Mouse (Mus musculus) CH12.LX (cell line): Measurements from ENCODE around the gene Tor3a. TPM values are rescaled to one million over a fixed set of nuclear protein-coding genes. Genes with fewer than 3 reads are reported as not detected.

ENCODE experiments used
- DNase-seq: peaks from one replicate; pipeline ENCODE4 v3.0.0-alpha.2; 2013; ENCODE audit errors: extremely low read depth
- H3K27ac ChIP-seq: 2 replicates; pipeline ENCODE4 v1.5.1; 2012; ENCODE audit warnings: low read depth, mild to moderate bottlenecking, control low read depth, moderate library complexity; ENCODE audit not compliant: insufficient read depth
- H3K27me3 ChIP-seq: replicated peaks from 2 replicates; pipeline ENCODE3; 2012; ENCODE audit warnings: inconsistent platforms
- H3K36me3 ChIP-seq, 2 experiments: replicated peaks in 1 of 2; 2 replicates each; pipeline versions ENCODE3 to v1.6.1; 2012; ENCODE audit warnings: inconsistent platforms in 1 of 2, low read length in 1 of 2, mild to moderate bottlenecking in 1 of 2, mixed read lengths in 1 of 2, moderate library complexity in 1 of 2; ENCODE audit not compliant: control insufficient read depth in 1 of 2, insufficient read depth in 1 of 2
- H3K4me1 ChIP-seq, 2 experiments: 2 replicates each; pipeline ENCODE4 v1.6.1; 2012; ENCODE audit warnings: inconsistent platforms in 1 of 2, moderate library complexity in 1 of 2; ENCODE audit not compliant: insufficient read depth in 2 of 2, control insufficient read depth in 1 of 2
- H3K4me2 ChIP-seq: 2 replicates; pipeline ENCODE4 v1.6.1; 2012; ENCODE audit warnings: low read depth, mild to moderate bottlenecking, control low read depth; ENCODE audit not compliant: poor library complexity, insufficient read depth, severe bottlenecking
- H3K4me3 ChIP-seq, 3 experiments: fragments of 150-350 bp in 1 of 3; sonication (generic) in 1 of 3; replicated peaks in 1 of 3; 2 replicates each; pipeline versions ENCODE3 to v1.5.1; 2011 to 2012; ENCODE audit warnings: low read depth in 2 of 3, low read length in 2 of 3, mild to moderate bottlenecking in 2 of 3, moderate library complexity in 2 of 3, control low read depth in 1 of 3, improper control_type of control experiment in 1 of 3, inconsistent platforms in 1 of 3, mixed read lengths in 1 of 3; ENCODE audit not compliant: poor library complexity in 1 of 3
- H3K79me2 ChIP-seq: replicated peaks from 2 replicates; pipeline ENCODE4 v1.6.1; 2012; ENCODE audit warnings: mild to moderate bottlenecking, moderate library complexity; ENCODE audit not compliant: control insufficient read depth, poor library complexity, insufficient read depth, severe bottlenecking; ENCODE audit errors: extremely low read depth
- H3K9ac ChIP-seq: 2 replicates; pipeline ENCODE4 v1.6.1; 2012; ENCODE audit warnings: low read depth, mild to moderate bottlenecking, control low read depth, moderate library complexity; ENCODE audit not compliant: insufficient read depth
- H3K9me3 ChIP-seq: replicated peaks from 2 replicates; pipeline ENCODE3; 2012; ENCODE audit warnings: low read length, inconsistent platforms, mixed read lengths
- CHD1 ChIP-seq: IDR thresholded peaks from 2 replicates; pipeline ENCODE4 v1.6.1; 2012; ENCODE audit warnings: low read depth, low read length, improper control_type of control experiment, inconsistent platforms
- E2F4 ChIP-seq: IDR thresholded peaks from 2 replicates; pipeline ENCODE4 v1.6.1; 2011; ENCODE audit warnings: low read depth, low read length, improper control_type of control experiment; ENCODE audit not compliant: insufficient replicate concordance
- ELF1 ChIP-seq: IDR thresholded peaks from 2 replicates; pipeline ENCODE4 v1.6.1; 2014; ENCODE audit warnings: low read depth, mild to moderate bottlenecking, inconsistent platforms, low read length, improper control_type of control experiment
- GABPA ChIP-seq: IDR thresholded peaks from 2 replicates; pipeline ENCODE4 v1.6.1; 2012; ENCODE audit warnings: low read depth, low read length, improper control_type of control experiment, inconsistent platforms; ENCODE audit not compliant: insufficient replicate concordance
- HCFC1 ChIP-seq: IDR thresholded peaks from 2 replicates; pipeline ENCODE4 v1.6.1; 2012; ENCODE audit warnings: low read depth, mild to moderate bottlenecking, inconsistent platforms, low read length, improper control_type of control experiment
- JUN ChIP-seq: IDR thresholded peaks from 2 replicates; pipeline ENCODE4 v1.6.1; 2011; ENCODE audit warnings: low read depth, mild to moderate bottlenecking, low read length, improper control_type of control experiment, moderate library complexity; ENCODE audit not compliant: insufficient read depth
- JUND ChIP-seq: conservative IDR thresholded peaks from 2 replicates; pipeline ENCODE4 v1.6.1; 2011; ENCODE audit warnings: low read depth, low read length, improper control_type of control experiment
- KAT2A ChIP-seq: IDR thresholded peaks from 2 replicates; pipeline ENCODE4 v1.6.1; 2012; ENCODE audit warnings: low read length, improper control_type of control experiment, inconsistent platforms; ENCODE audit not compliant: insufficient replicate concordance
- MAFK ChIP-seq: IDR thresholded peaks from 2 replicates; pipeline ENCODE4 v1.6.1; 2011; ENCODE audit warnings: low read length, improper control_type of control experiment; ENCODE audit not compliant: insufficient replicate concordance
- MEF2A ChIP-seq: IDR thresholded peaks from 2 replicates; pipeline ENCODE4 v1.6.1; 2014; ENCODE audit warnings: low read depth, mild to moderate bottlenecking, inconsistent platforms, low read length, improper control_type of control experiment, borderline replicate concordance
- MYC ChIP-seq: IDR thresholded peaks from 2 replicates; pipeline ENCODE4 v1.6.1; 2011; ENCODE audit warnings: low read depth, mild to moderate bottlenecking, improper control_type of control experiment, low read length
- NELFE ChIP-seq: IDR thresholded peaks from 2 replicates; pipeline ENCODE4 v1.6.1; 2011; ENCODE audit warnings: low read depth, low read length, improper control_type of control experiment
- NRF1 ChIP-seq: IDR thresholded peaks from 2 replicates; pipeline ENCODE4 v1.6.1; 2014; ENCODE audit warnings: low read depth, mild to moderate bottlenecking, inconsistent platforms, low read length, improper control_type of control experiment, moderate library complexity
- PAX5 ChIP-seq: IDR thresholded peaks from 2 replicates; pipeline ENCODE4 v1.6.1; 2012; ENCODE audit warnings: low read length, inconsistent platforms, mixed read lengths
- POLR2A ChIP-seq: IDR thresholded peaks from 2 replicates; pipeline ENCODE4 v1.6.1; 2011; ENCODE audit warnings: low read depth, mild to moderate bottlenecking, improper control_type of control experiment, low read length
- POLR2AphosphoS2 ChIP-seq: IDR thresholded peaks from 2 replicates; pipeline ENCODE4 v1.6.1; 2011; ENCODE audit warnings: low read depth, low read length, improper control_type of control experiment
- RAD21 ChIP-seq: IDR thresholded peaks from 2 replicates; pipeline ENCODE4 v1.6.1; 2011; ENCODE audit warnings: low read depth, mild to moderate bottlenecking, low read length, improper control_type of control experiment, moderate library complexity
- SIN3A ChIP-seq: IDR thresholded peaks from 2 replicates; pipeline ENCODE4 v1.6.1; 2012; ENCODE audit warnings: low read length, improper control_type of control experiment, inconsistent platforms
- UBTF ChIP-seq: IDR thresholded peaks from 2 replicates; pipeline ENCODE4 v1.6.1; 2012; ENCODE audit warnings: low read depth, mild to moderate bottlenecking, inconsistent platforms, low read length, improper control_type of control experiment, moderate library complexity
- USF1 ChIP-seq: IDR thresholded peaks from 2 replicates; pipeline ENCODE4 v1.6.1; 2014; ENCODE audit warnings: low read depth, mild to moderate bottlenecking, inconsistent platforms, low read length, improper control_type of control experiment
- USF2 ChIP-seq: conservative IDR thresholded peaks from 2 replicates; pipeline ENCODE4 v1.6.1; 2011; ENCODE audit warnings: low read depth, low read length, improper control_type of control experiment
- ZC3H11A ChIP-seq: IDR thresholded peaks from 2 replicates; pipeline ENCODE4 v1.6.1; 2012; ENCODE audit warnings: low read depth, mild to moderate bottlenecking, inconsistent platforms, low read length, improper control_type of control experiment
- ZNF384 ChIP-seq: IDR thresholded peaks from 2 replicates; pipeline ENCODE4 v1.6.1; 2012; ENCODE audit warnings: low read depth, low read length, improper control_type of control experiment, inconsistent platforms
- dilution Hi-C: fragments of 300-500 bp; cut with MboI; formaldehyde crosslinking; loops from 2 replicates; pipeline ENCODE4 v1.14.3; 2020; ENCODE audit warnings: low sequenced_read_pairs; ENCODE audit not compliant: extremely low pct_unique_long_range_greater_than_20kb, extremely low pct_ligation_motif_present
- in situ Hi-C: fragments of 300-500 bp; cut with MboI; formaldehyde crosslinking; loops from 3 replicates; pipeline ENCODE4 v1.14.3; 2019; ENCODE audit warnings: low sequenced_read_pairs, low pct_ligation_motif_present, low pct_unique_long_range_greater_than_20kb, mixed read lengths
- polyA plus RNA-seq: library from polyadenylated mRNA; unstranded; fragments of >175 nt; gene quantifications from 2 replicates; pipeline ENCODE4 v1.2.1, GENCODE M21; 2012; ENCODE audit warnings: low read depth; ENCODE audit not compliant: insufficient read length
- total RNA-seq, 2 experiments: library from RNA; depleted of rRNA; stranded (reverse); fragments of 300-350 nt in 1 of 2; fragments of >200 nt in 1 of 2; gene quantifications; 2 replicates each; pipeline ENCODE4 v1.2.3; 2012 to 2014

Gene Tor3a
- total and polyA plus RNA-seq, 3 experiments = 37.6 to 85.7 (median 53.8) TPM

GRCm38 (mm10) chr1:156644780-156645523, 29.2 kb downstream of the Tor3a start:
- DNase-seq = no peak
- Histone ChIP-seq H3K4me3 (no peak overlapping the region), H3K27me3 (no peaks in the 10 kb centered on the region), H3K9ac (no peak overlapping the region), H3K4me2 (no peak overlapping the region), H3K4me1 (no peaks in the 10 kb centered on the region), H3K79me2 (no peaks in the 10 kb centered on the region), H3K9me3 (no peaks in the 10 kb centered on the region), H3K27ac (no peak overlapping the region), H3K36me3 (peaks cover 43 to 95% of the 10 kb centered on the region in 2 experiments)
- TF ChIP-seq UBTF (no peak), E2F4 (no peak), KAT2A (no peak), HCFC1 (no peak), NELFE (no peak), JUND (no peak), JUN (no peak), MAFK (no peak), USF2 (no peak), ZC3H11A (no peak), MEF2A (no peak), POLR2A (no peak), ELF1 (no peak), CHD1 (no peak), NRF1 (no peak), POLR2AphosphoS2 (no peak)
- in situ Hi-C loops = loop anchor here (25.0 kb wide), 1 partner anchor 233 kb away; the partner anchor contains the start of gene Axdnd1
- dilution Hi-C loops = no loop called here

- in situ Hi-C loops (loop anchor here (25.0 kb wide), 1 partner anchor 232 kb away; the partner anchor contains the start of gene Axdnd1), dilution Hi-C loops (no loop called here)
- Histone ChIP-seq H3K27ac (no peak overlapping the region), H3K4me1 (no peaks in the 10 kb centered on the region), H3K27me3 (no peaks in the 10 kb centered on the region), H3K36me3 (peaks cover 51 to 96% of the 10 kb centered on the region in 2 experiments), H3K9ac (no peak overlapping the region), H3K9me3 (no peaks in the 10 kb centered on the region), H3K4me3 (no peak overlapping the region), H3K4me2 (no peak overlapping the region), H3K79me2 (no peaks in the 10 kb centered on the region)
- no peak for TF ChIP-seq HCFC1
- no peak for TF ChIP-seq MAFK
- no peak for TF ChIP-seq E2F4
- no peak for TF ChIP-seq RAD21
- no peak for TF ChIP-seq GABPA
- no peak for TF ChIP-seq MYC
- TF ChIP-seq PAX5 = no peak
- no peak for TF ChIP-seq ZNF384
- TF ChIP-seq SIN3A = no peak
- no peak for TF ChIP-seq USF1
- no peak for DNase-seq
Observed at GRCm38 (mm10) chr1:156644061-156644460, 30.1 kb downstream of the Tor3a start.
